Mouse (Mus musculus) hindbrain, embryonic 11.5 days (tissue): ENCODE results near the gene Gm29276. TPM values are rescaled to one million over a fixed set of nuclear protein-coding genes. Genes with fewer than 3 reads are reported as not detected.
"Not testable (repeated sequence)": the region's sequence is repeated elsewhere in the genome, so short reads cannot be mapped to it uniquely, and the experiment has no call there.

Experiments
- ATAC-seq: fragments of 200-750 bp; cut with Nextera tagmentation; 2 replicates; pipeline ENCODE4 v1.8.0; 2017; ENCODE audit warnings: mild to moderate bottlenecking, moderate TSS enrichment, moderate library complexity; ENCODE audit not compliant: low FRiP score
- DNase-seq: peaks from one replicate; pipeline ENCODE4 v3.0.0-alpha.2; 2015; ENCODE audit warnings: low spot score
- H3K27ac ChIP-seq: fragments of 300-500 bp; sonication (generic); 2 replicates; pipeline ENCODE4 v1.5.1; 2014; ENCODE audit warnings: mild to moderate bottlenecking, low read depth, low read length
- H3K27me3 ChIP-seq: fragments of 300-500 bp; sonication (generic); 2 replicates; pipeline ENCODE4 v1.6.1; 2014; ENCODE audit warnings: mild to moderate bottlenecking, low read length, moderate library complexity, mixed read lengths; ENCODE audit not compliant: control insufficient read depth, insufficient read depth
- H3K36me3 ChIP-seq: fragments of 300-500 bp; sonication (generic); 2 replicates; pipeline ENCODE4 v1.6.1; 2014; ENCODE audit warnings: mild to moderate bottlenecking, low read length, moderate library complexity, mixed read lengths; ENCODE audit not compliant: control insufficient read depth, insufficient read depth
- H3K4me1 ChIP-seq: fragments of 300-500 bp; sonication (generic); replicated peaks from 2 replicates; pipeline ENCODE4 v1.6.1; 2014; ENCODE audit warnings: low read length, mixed read lengths; ENCODE audit not compliant: control insufficient read depth, insufficient read depth
- H3K4me2 ChIP-seq: fragments of 300-500 bp; sonication (generic); replicated peaks from 2 replicates; pipeline ENCODE4 v1.6.1; 2014; ENCODE audit warnings: mild to moderate bottlenecking, low read depth, low read length
- H3K4me3 ChIP-seq: fragments of 300-500 bp; sonication (generic); 2 replicates; pipeline ENCODE4 v1.5.1; 2014; ENCODE audit warnings: low read depth, low read length
- H3K9ac ChIP-seq: fragments of 300-500 bp; sonication (generic); 2 replicates; pipeline ENCODE4 v1.6.1; 2014; ENCODE audit warnings: low read depth, low read length
- H3K9me3 ChIP-seq: fragments of 300-500 bp; sonication (generic); 2 replicates; pipeline ENCODE4 v1.6.1; 2016; ENCODE audit warnings: low read length; ENCODE audit not compliant: control insufficient read depth
- WGBS: fragments of 180-500 bp; shearing (Covaris S2); extraction: QIAGEN DNeasy Blood & Tissue Kit; methylation state at CpG from one replicate; pipeline ENCODE4 v1.1.7; 2014; 5-methylcytosine and 5-hydroxymethylcytosine counted together
- polyA plus RNA-seq: library from polyadenylated mRNA; unstranded; fragments of >200 nt; fragmentation: Nextera tagmentation; extraction: Ambion mirVana; gene quantifications from 2 replicates; pipeline ENCODE4 v1.2.1, GENCODE M21; 2014

Gm29276 gene
- not detected in 2 replicates for polyA plus RNA-seq

DNA sequence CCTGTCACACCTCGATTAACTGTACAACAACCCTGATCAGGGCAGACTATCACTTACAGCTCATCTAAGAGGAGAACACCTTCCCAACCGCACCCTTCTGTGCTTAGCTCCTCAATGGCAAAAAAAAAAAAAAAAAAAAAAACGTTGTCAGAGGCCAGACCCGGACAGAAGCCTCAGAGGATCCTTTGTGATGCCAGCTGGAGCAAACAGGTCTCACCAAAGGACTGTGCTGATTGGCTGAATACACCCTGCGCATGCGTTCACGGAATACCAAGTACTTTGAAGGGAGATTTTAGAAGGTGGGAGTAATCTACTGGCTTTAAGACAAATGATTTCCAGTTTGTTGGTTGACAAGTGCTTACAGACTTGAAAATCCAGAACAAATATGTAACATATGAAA lies at the start of gene Gm29276:
Gene Gm29276 (minus strand): TSS at position 101 of the 400 bp plus-strand sequence.
- H3K27ac ChIP-seq, H3K4me3 ChIP-seq, DNase-seq, H3K9me3 ChIP-seq, H3K4me2 ChIP-seq, H3K27me3 ChIP-seq, H3K4me1 ChIP-seq, H3K36me3 ChIP-seq, H3K9ac ChIP-seq, ATAC-seq: not testable (repeated sequence)
- WGBS = no CpG with 5 or more reads among the region's 7 CpGs
